Mouse (Mus musculus) liver, postnatal 0 days (tissue): ENCODE results near the gene Ppp3r2. TPM values are rescaled to one million over a fixed set of nuclear protein-coding genes. Genes with fewer than 3 reads are reported as not detected.

Experiments
- ATAC-seq: fragments of 200-750 bp; cut with Nextera tagmentation; 2 replicates; pipeline ENCODE4 v1.8.0; 2017; ENCODE audit warnings: mild to moderate bottlenecking, moderate library complexity
- DNase-seq: peaks from one replicate; pipeline ENCODE4 v3.0.0-alpha.2; 2016
- H3K27ac ChIP-seq: fragments of 300-500 bp; sonication (generic); 2 replicates; pipeline ENCODE4 v1.5.1; 2014; ENCODE audit warnings: antibody characterized with exemption, moderate library complexity, mild to moderate bottlenecking, low read depth
- H3K27me3 ChIP-seq: fragments of 300-500 bp; sonication (generic); 2 replicates; pipeline ENCODE4 v1.6.1; 2014; ENCODE audit warnings: low read length, control low read depth, mixed read lengths; ENCODE audit not compliant: insufficient read depth
- H3K36me3 ChIP-seq: fragments of 300-500 bp; sonication (generic); replicated peaks from 2 replicates; pipeline ENCODE4 v1.6.1; 2014; ENCODE audit warnings: mild to moderate bottlenecking, control low read depth, low read length, moderate library complexity, mixed read lengths; ENCODE audit not compliant: insufficient read depth
- H3K4me1 ChIP-seq: fragments of 300-500 bp; sonication (generic); 2 replicates; pipeline ENCODE4 v1.6.1; 2014; ENCODE audit warnings: antibody characterized with exemption, mild to moderate bottlenecking, control low read depth; ENCODE audit not compliant: insufficient read depth
- H3K4me2 ChIP-seq: fragments of 300-500 bp; sonication (generic); 2 replicates; pipeline ENCODE4 v1.6.1; 2014; ENCODE audit warnings: low read depth, mild to moderate bottlenecking, low read length, moderate library complexity, mixed read lengths
- H3K4me3 ChIP-seq: fragments of 300-500 bp; sonication (generic); 2 replicates; pipeline ENCODE4 v1.5.1; 2014; ENCODE audit warnings: low read depth, low read length
- H3K9ac ChIP-seq: fragments of 300-500 bp; sonication (generic); replicated peaks from 2 replicates; pipeline ENCODE4 v1.6.1; 2014; ENCODE audit warnings: mild to moderate bottlenecking, moderate library complexity
- H3K9me3 ChIP-seq: fragments of 300-500 bp; sonication (generic); 2 replicates; pipeline ENCODE4 v1.6.1; 2016; ENCODE audit warnings: mild to moderate bottlenecking, control low read depth, low read length, mixed read lengths
- CTCF ChIP-seq: sonication (generic); IDR thresholded peaks from 2 replicates; pipeline ENCODE4 v1.5.1; 2016; ENCODE audit warnings: antibody characterized with exemption, low read depth
- EP300 ChIP-seq: IDR thresholded peaks from 2 replicates; pipeline ENCODE4 v1.6.1; 2016; ENCODE audit warnings: antibody characterized with exemption, low read depth, mild to moderate bottlenecking
- WGBS: fragments of 180-500 bp; shearing (Covaris S2); extraction: QIAGEN DNeasy Blood & Tissue Kit; methylation state at CpG from one replicate; pipeline ENCODE4 v1.1.7; 2014; ENCODE audit not compliant: insufficient replicate concordance; 5-methylcytosine and 5-hydroxymethylcytosine counted together
- polyA plus RNA-seq: library from polyadenylated mRNA; unstranded; fragments of >200 nt; fragmentation: Nextera tagmentation; extraction: Ambion mirVana; gene quantifications from 2 replicates; pipeline ENCODE4 v1.2.1, GENCODE M21; 2015

Gene Ppp3r2
- polyA plus RNA-seq, 1 experiment from 2014 or later = not detected

- no peak for TF ChIP-seq CTCF
- no peak for TF ChIP-seq EP300
- Histone ChIP-seq H3K9me3 (no peaks in the 10 kb centered on the region), H3K27ac (no peak overlapping the region), H3K9ac (no peak overlapping the region), H3K27me3 (no peaks in the 10 kb centered on the region), H3K4me1 (0 out of 2 replicates have a peak, but pooled peaks cover 3% of the 10 kb centered on the region), H3K4me3 (no peak overlapping the region), H3K4me2 (no peak overlapping the region), H3K36me3 (peaks cover 64% of the 10 kb centered on the region)
- ATAC-seq = no peak
- 86% methylated on average over 11 of the region's 11 CpGs for WGBS
- DNase-seq = no peak
Observed at GRCm38 (mm10) chr4:49637821-49638220, 44.0 kb downstream of the Ppp3r2 start.

GRCm38 (mm10) chr4:49632139-49632481 lies 49.7 kb downstream of the Ppp3r2 start:
- under 1% methylated on average over 30 of the region's 30 CpGs for WGBS
- ATAC-seq (peak; percentile 65), DNase-seq (no peak)
- Histone ChIP-seq H3K9ac (peak overlapping the region; percentile 89), H3K27ac (peak overlapping the region; percentile 92), H3K4me3 (peak overlapping the region; percentile 92), H3K4me1 (0 out of 2 replicates have a peak, but pooled peaks cover 8% of the 10 kb centered on the region), H3K27me3 (no peaks in the 10 kb centered on the region), H3K36me3 (peaks cover 32% of the 10 kb centered on the region), H3K9me3 (no peaks in the 10 kb centered on the region), H3K4me2 (peak overlapping the region; percentile 84)
- TF ChIP-seq EP300 (no peak), CTCF (no peak)

- 3% methylated on average over 37 of the region's 37 CpGs for WGBS
- TF ChIP-seq EP300 (no peak), CTCF (no peak)
- H3K36me3 ChIP-seq = peaks cover 27% of the 10 kb centered on the region
- no peaks in the 10 kb centered on the region for H3K27me3 ChIP-seq
- peak within 1 kb of the TSS; percentile 84 for H3K4me2 ChIP-seq
- 0 out of 2 replicates have a peak, but pooled peaks cover 8% of the 10 kb centered on the region for H3K4me1 ChIP-seq
- ATAC-seq (peak; percentile 96), DNase-seq (peak; percentile 95)
- no peaks in the 10 kb centered on the region for H3K9me3 ChIP-seq
- H3K27ac ChIP-seq = peak within 1 kb of the TSS; percentile 92
- H3K4me3 ChIP-seq = peak within 1 kb of the TSS; percentile 92
- peak within 1 kb of the TSS; percentile 89 for H3K9ac ChIP-seq
Observed at GRCm38 (mm10) chr4:49631319-49632138, 50.3 kb downstream of the Ppp3r2 start, which contains the start of gene Rnf20. Gene Rnf20 (plus strand): TSS chr4:49632006.

GRCm38 (mm10) chr4:49628941-49629340 lies 52.9 kb downstream of the Ppp3r2 start:
- TF ChIP-seq EP300 (no peak), CTCF (no peak)
- DNase-seq (no peak), ATAC-seq (no peak)
- H3K4me2 ChIP-seq = no peak overlapping the region
- no peaks in the 10 kb centered on the region for H3K9me3 ChIP-seq
- no peak overlapping the region for H3K9ac ChIP-seq
- H3K4me3 ChIP-seq = no peak overlapping the region
- WGBS = 77% methylated on average over 5 of the region's 5 CpGs
- 0 out of 2 replicates have a peak, but pooled peaks cover 8% of the 10 kb centered on the region for H3K4me1 ChIP-seq
- H3K27ac ChIP-seq = no peak overlapping the region
- H3K36me3 ChIP-seq = peaks cover 3% of the 10 kb centered on the region; the same call in 1 of the 2 replicates
- H3K27me3 ChIP-seq = no peaks in the 10 kb centered on the region

Other genes with a start within 250 kb of the Ppp3r2 start
- gene Acnat1, start 208.1 kb downstream of the Ppp3r2 start, polyA plus RNA-seq = 3.5 and 4.4 TPM in 2 replicates
- gene Baat, start 175.5 kb downstream of the Ppp3r2 start, polyA plus RNA-seq = 16.6 and 18.2 TPM in 2 replicates
- gene Mrpl50, start 160.9 kb downstream of the Ppp3r2 start, polyA plus RNA-seq = 64.3 and 66.1 TPM in 2 replicates
- 2.2 and 2.5 TPM in 2 replicates for gene Zfp189, start 160.8 kb downstream of the Ppp3r2 start, polyA plus RNA-seq
- 2,616 and 2,625 TPM in 2 replicates for gene Aldob, start 132.5 kb downstream of the Ppp3r2 start, polyA plus RNA-seq
- 3.3 and 3.9 TPM in 2 replicates for gene Tmem246, start 84.1 kb downstream of the Ppp3r2 start, polyA plus RNA-seq
- 9.4 and 11.8 TPM in 2 replicates for gene Rnf20, start 50.0 kb downstream of the Ppp3r2 start, polyA plus RNA-seq
- gene Grin3a, start 163.7 kb upstream of the Ppp3r2 start, polyA plus RNA-seq = not detected in 2 replicates